Mouse (Mus musculus) embryonic facial prominence, embryonic 13.5 days (tissue): ENCODE results near the gene A930018P22Rik. TPM values are rescaled to one million over a fixed set of nuclear protein-coding genes. Genes with fewer than 3 reads are reported as not detected.
"Not testable (repeated sequence)": the region's sequence is repeated elsewhere in the genome, so short reads cannot be mapped to it uniquely, and the experiment has no call there.

Source experiments
- ATAC-seq: fragments of 200-750 bp; cut with Nextera tagmentation; 2 replicates; pipeline ENCODE4 v1.8.0; 2017; ENCODE audit warnings: low read depth; ENCODE audit not compliant: insufficient number of reproducible peaks, insufficient read depth, low FRiP score, low TSS enrichment
- H3K27ac ChIP-seq: fragments of 300-500 bp; sonication (generic); 2 replicates; pipeline ENCODE4 v1.5.1; 2015; ENCODE audit warnings: moderate library complexity, mild to moderate bottlenecking, inconsistent platforms
- H3K27me3 ChIP-seq: fragments of 300-500 bp; sonication (generic); 2 replicates; pipeline ENCODE4 v1.6.1; 2015; ENCODE audit warnings: mild to moderate bottlenecking, inconsistent platforms
- H3K36me3 ChIP-seq: fragments of 300-500 bp; sonication (generic); 2 replicates; pipeline ENCODE4 v1.6.1; 2015; ENCODE audit warnings: mild to moderate bottlenecking, inconsistent platforms
- H3K4me1 ChIP-seq: fragments of 300-500 bp; sonication (generic); 2 replicates; pipeline ENCODE4 v1.6.1; 2015; ENCODE audit warnings: inconsistent platforms
- H3K4me2 ChIP-seq: fragments of 300-500 bp; sonication (generic); 2 replicates; pipeline ENCODE4 v1.6.1; 2015; ENCODE audit warnings: moderate library complexity, mild to moderate bottlenecking, inconsistent platforms
- H3K4me3 ChIP-seq: fragments of 300-500 bp; sonication (generic); 2 replicates; pipeline ENCODE4 v1.5.1; 2015; ENCODE audit warnings: mild to moderate bottlenecking, inconsistent platforms
- H3K9ac ChIP-seq: fragments of 300-500 bp; sonication (generic); 2 replicates; pipeline ENCODE4 v1.6.1; 2015; ENCODE audit warnings: mild to moderate bottlenecking, inconsistent platforms
- H3K9me3 ChIP-seq: fragments of 300-500 bp; sonication (generic); 2 replicates; pipeline ENCODE4 v1.6.1; 2016; ENCODE audit warnings: inconsistent platforms
- WGBS: fragments of 180-500 bp; shearing (Covaris S2); methylation state at CpG from one replicate; pipeline ENCODE4 v1.1.7; 2015; ENCODE audit warnings: mixed read lengths; 5-methylcytosine and 5-hydroxymethylcytosine counted together
- polyA plus RNA-seq: library from polyadenylated mRNA; unstranded; fragments of >200 nt; fragmentation: Nextera tagmentation; extraction: Ambion mirVana; gene quantifications from 2 replicates; pipeline ENCODE4 v1.2.1, GENCODE M21; 2015

A930018P22Rik gene
- not detected in 2 replicates for polyA plus RNA-seq

GRCm38 (mm10) chr2:104122505-104123378 is at the start of gene A930018P22Rik:
A930018P22Rik (plus strand) TSS chr2:104122769.
- peak within 1 kb of the TSS; percentile 71 for H3K4me3 ChIP-seq
- peak; percentile 92 for ATAC-seq
- peak within 1 kb of the TSS; percentile 96 for H3K4me2 ChIP-seq
- no peaks in the 10 kb centered on the region for H3K36me3 ChIP-seq
- H3K4me1 ChIP-seq, result peaks cover 10% of the 10 kb centered on the region
- under 1% methylated on average over 69 of the region's 74 CpGs for WGBS
- peaks cover 18% of the 10 kb centered on the region for H3K27me3 ChIP-seq
- no peaks in the 10 kb centered on the region for H3K9me3 ChIP-seq
- H3K9ac ChIP-seq, result peak within 1 kb of the TSS; percentile 81
- H3K27ac ChIP-seq, result peak within 1 kb of the TSS; percentile 62; the same call in 1 of the 2 replicates

- H3K4me1 ChIP-seq, H3K4me3 ChIP-seq, ATAC-seq, H3K36me3 ChIP-seq, H3K9me3 ChIP-seq, H3K27me3 ChIP-seq, H3K9ac ChIP-seq, H3K27ac ChIP-seq, H3K4me2 ChIP-seq: not testable (repeated sequence)
- WGBS, result 72% methylated on average over 5 of the region's 5 CpGs
These were observed 44.3 kb upstream of the A930018P22Rik start for GRCm38 (mm10) chr2:104078285-104078684.

- H3K36me3 ChIP-seq, H3K4me1 ChIP-seq, ATAC-seq, H3K27ac ChIP-seq, H3K27me3 ChIP-seq, H3K4me2 ChIP-seq, H3K4me3 ChIP-seq, H3K9me3 ChIP-seq, H3K9ac ChIP-seq: not testable (repeated sequence)
- WGBS, result 80% methylated on average over 1 of the region's 1 CpGs
These were observed 41.0 kb upstream of the A930018P22Rik start for GRCm38 (mm10) chr2:104081436-104082050.

- Histone ChIP-seq H3K4me2 (no peak overlapping the region), H3K27ac (no peak overlapping the region), H3K36me3 (no peaks in the 10 kb centered on the region), H3K9ac (no peak overlapping the region), H3K9me3 (no peaks in the 10 kb centered on the region), H3K4me1 (no peaks in the 10 kb centered on the region), H3K4me3 (no peak overlapping the region), H3K27me3 (no peaks in the 10 kb centered on the region)
- ATAC-seq, result no peak
These were observed 40.1 kb upstream of the A930018P22Rik start for GRCm38 (mm10) chr2:104082474-104082873.

GRCm38 (mm10) chr2:104084027-104084426 is 38.5 kb upstream of the A930018P22Rik start:
- not testable (repeated sequence) for H3K27ac ChIP-seq, ATAC-seq, H3K9ac ChIP-seq

GRCm38 (mm10) chr2:104087562-104087961 is 35.0 kb upstream of the A930018P22Rik start:
- not testable (repeated sequence) for H3K27ac ChIP-seq, H3K4me1 ChIP-seq, H3K9ac ChIP-seq, ATAC-seq, H3K36me3 ChIP-seq, H3K27me3 ChIP-seq, H3K4me3 ChIP-seq, H3K9me3 ChIP-seq, H3K4me2 ChIP-seq
- 95% methylated on average over 1 of the region's 1 CpGs for WGBS

More at GRCm38 (mm10) chr2:104084027-104084426, 38.5 kb upstream of the A930018P22Rik start:
- H3K27me3 ChIP-seq, H3K4me2 ChIP-seq, H3K4me1 ChIP-seq, H3K9me3 ChIP-seq, H3K4me3 ChIP-seq, H3K36me3 ChIP-seq: not testable (repeated sequence)

- 82% methylated on average over 2 of the region's 2 CpGs for WGBS
- ATAC-seq, result no peak
- Histone ChIP-seq H3K9ac (no peak overlapping the region), H3K9me3 (no peaks in the 10 kb centered on the region), H3K4me1 (peaks cover 8% of the 10 kb centered on the region; the same call in 1 of the 2 replicates), H3K36me3 (no peaks in the 10 kb centered on the region), H3K27me3 (no peaks in the 10 kb centered on the region), H3K4me3 (no peak overlapping the region), H3K27ac (no peak overlapping the region), H3K4me2 (no peak overlapping the region)
These were observed 29.3 kb upstream of the A930018P22Rik start for GRCm38 (mm10) chr2:104093305-104093704.

- H3K27me3 ChIP-seq, result no peaks in the 10 kb centered on the region
- ATAC-seq, result peak; percentile 85
- no peaks in the 10 kb centered on the region for H3K36me3 ChIP-seq
- peak within 1 kb of the TSS; percentile 74 for H3K9ac ChIP-seq
- peak within 1 kb of the TSS; percentile 53 for H3K4me3 ChIP-seq
- WGBS, result 2% methylated on average over 15 of the region's 15 CpGs
- H3K4me1 ChIP-seq, result peaks cover 15% of the 10 kb centered on the region
- peak within 1 kb of the TSS; percentile 71 for H3K27ac ChIP-seq
- peak within 1 kb of the TSS; percentile 74 for H3K4me2 ChIP-seq
- no peaks in the 10 kb centered on the region for H3K9me3 ChIP-seq
These were observed 26.8 kb upstream of the A930018P22Rik start, which contains the start of gene Cd59a for GRCm38 (mm10) chr2:104095741-104096213. Cd59a (plus strand) TSS chr2:104095801.

- Histone ChIP-seq H3K9ac (peak overlapping the region; percentile 74), H3K36me3 (no peaks in the 10 kb centered on the region), H3K4me1 (peaks cover 15% of the 10 kb centered on the region), H3K9me3 (no peaks in the 10 kb centered on the region), H3K27ac (peak overlapping the region; percentile 71), H3K4me2 (peak overlapping the region; percentile 74), H3K27me3 (no peaks in the 10 kb centered on the region), H3K4me3 (peak overlapping the region; percentile 53)
- 33% methylated on average over 10 of the region's 10 CpGs for WGBS
- no peak for ATAC-seq
These were observed 26.3 kb upstream of the A930018P22Rik start for GRCm38 (mm10) chr2:104096256-104096655.

- H3K27ac ChIP-seq, H3K27me3 ChIP-seq, H3K4me3 ChIP-seq, H3K9ac ChIP-seq, H3K36me3 ChIP-seq, H3K9me3 ChIP-seq, ATAC-seq: not testable (repeated sequence)
- 54% methylated on average over 1 of the region's 1 CpGs for WGBS
- peak overlapping the region; percentile 74; the same call in 1 of the 2 replicates for H3K4me2 ChIP-seq
- peaks cover 15% of the 10 kb centered on the region for H3K4me1 ChIP-seq
These were observed 25.8 kb upstream of the A930018P22Rik start for GRCm38 (mm10) chr2:104096796-104097195.

GRCm38 (mm10) chr2:104097396-104097795 is 25.2 kb upstream of the A930018P22Rik start:
- not testable (repeated sequence) for H3K9ac ChIP-seq, H3K27ac ChIP-seq, ATAC-seq, H3K4me3 ChIP-seq, H3K9me3 ChIP-seq, H3K27me3 ChIP-seq, H3K4me2 ChIP-seq, H3K36me3 ChIP-seq
- peaks cover 15% of the 10 kb centered on the region for H3K4me1 ChIP-seq
- WGBS, result 97% methylated on average over 4 of the region's 4 CpGs
